ENCODE assay signal across 13 mouse cellular contexts in the genomic region with DNA sequence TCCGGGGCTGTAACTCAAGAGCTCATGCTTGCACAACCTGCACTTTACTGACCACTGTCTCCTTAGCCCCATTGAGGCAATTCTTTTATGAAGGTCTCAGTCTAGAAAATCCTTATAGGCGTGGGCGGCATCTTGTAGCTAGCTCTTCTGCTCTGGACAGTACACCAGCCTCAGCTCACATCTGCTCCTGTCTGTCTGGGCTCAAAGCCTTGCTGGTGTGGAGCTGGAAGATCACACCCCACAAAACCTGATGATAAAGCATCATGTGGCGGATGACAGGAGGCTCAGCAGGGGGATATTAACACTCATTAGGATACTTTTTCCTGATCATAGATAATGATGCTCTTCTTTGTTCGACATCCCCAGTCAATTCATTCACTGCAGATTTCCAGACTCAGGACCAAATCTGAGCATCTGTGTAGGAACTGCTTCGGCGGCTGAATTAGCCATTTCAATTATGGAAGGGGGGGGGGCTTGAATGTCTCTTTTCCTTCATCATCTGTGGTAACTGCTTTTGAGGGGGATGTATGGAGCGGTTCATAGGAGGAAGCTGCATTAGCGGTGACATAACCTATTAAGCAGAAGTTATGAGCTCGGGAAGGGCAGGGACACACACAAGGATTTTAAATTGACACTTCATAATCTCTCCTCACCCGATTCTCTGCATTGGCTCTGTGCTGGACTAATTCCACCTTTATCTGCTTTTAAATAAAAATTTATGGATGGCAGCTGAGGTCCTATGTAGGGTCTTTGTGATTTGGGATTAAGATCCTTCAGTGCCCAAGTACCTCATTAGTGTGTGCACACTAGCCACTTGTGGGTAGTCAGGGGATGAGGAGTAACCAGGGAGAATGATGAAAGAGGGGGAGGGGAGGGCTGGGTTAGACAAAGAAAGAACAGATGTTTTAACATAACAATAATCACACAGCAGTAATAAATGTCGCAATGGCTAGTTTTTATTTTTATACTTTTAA. TPM values are rescaled to one million over a fixed set of nuclear protein-coding genes. Genes with fewer than 3 reads are reported as not detected.
DNase-seq lines count a peak whose midpoint lies in the region; ATAC-seq and TF ChIP-seq lines count a peak whose summit lies in the region.
"Had no signal": no experiment of that assay in that cellular context is flagged by ENCODE, and none has a peak within 500 bp of the region (broad histone marks: within the 10 kb centered on the region; RNA-seq: fewer than 3 reads in every experiment).

No protein-coding gene starts in this region.

- H3ac ChIP-seq in myocyte (ENCODE audit: control insufficient read depth, insufficient read length) = no peak overlapping the region

- DNase-seq in brain, embryonic 14.5 days (ENCODE audit: low read depth) = peak; percentile 75
- no peak for DNase-seq in forebrain, postnatal 0 days
- no peak for DNase-seq in gastrocnemius, postnatal 10 days
- no peak for DNase-seq in left cerebral cortex, postnatal 10 days (ENCODE audit: extremely low spot score in 1 of 2, low spot score in 2 of 2)
- DNase-seq in urinary bladder, adult 2 months (ENCODE audit: low spot score) = no peak
- no peak for DNase-seq in B cell, adult 2 months
- DNase-seq: adrenal gland, postnatal 36 days; cerebellum, postnatal 36 days had no signal

- H3K79me2 ChIP-seq in myocyte (ENCODE audit: control insufficient read depth, insufficient read depth) = no peaks in the 10 kb centered on the region

- H3K27me3 ChIP-seq in forebrain, postnatal 0 days (ENCODE audit: insufficient read depth, low read length) = no peaks in the 10 kb centered on the region
- no peaks in the 10 kb centered on the region for H3K27me3 ChIP-seq in myocyte (ENCODE audit: control insufficient read depth, insufficient read depth, insufficient read length)
- H3K27me3 ChIP-seq: embryonic facial prominence, embryonic 15.5 days had no signal

- TF ChIP-seq POLR2A in brain, embryonic 14.5 days (IDR thresholded peaks at IDR 0.05; ENCODE audit: borderline replicate concordance, extremely low read depth, insufficient read depth, insufficient read length, poor library complexity, severe bottlenecking) = no peak
- TF ChIP-seq POLR2A in myocyte (IDR thresholded peaks at IDR 0.05; ENCODE audit: insufficient read length, low read depth) = no peak

- TF ChIP-seq CTCF in brain, embryonic 14.5 days (IDR thresholded peaks at IDR 0.05; ENCODE audit: borderline replicate concordance, extremely low read depth, insufficient read depth, insufficient read length) = no peak
- TF ChIP-seq CTCF in forebrain, postnatal 0 days (IDR thresholded peaks at IDR 0.05; ENCODE audit: low read depth) = no peak

- WGBS in forebrain, postnatal 0 days = 47% methylated on average over 12 of the region's 12 CpGs

- no peaks in the 10 kb centered on the region for H3K4me1 ChIP-seq in forebrain, postnatal 0 days (ENCODE audit: insufficient read depth)
- H3K4me1 ChIP-seq: embryonic facial prominence, embryonic 15.5 days had no signal

- no peak overlapping the region for H3K9ac ChIP-seq in forebrain, postnatal 0 days
- H3K9ac ChIP-seq: embryonic facial prominence, embryonic 15.5 days had no signal

- no peaks in the 10 kb centered on the region for H3K9me3 ChIP-seq in forebrain, postnatal 0 days (ENCODE audit: low read length)
- H3K9me3 ChIP-seq: embryonic facial prominence, embryonic 15.5 days had no signal

- H3K27ac ChIP-seq in forebrain, postnatal 0 days (ENCODE audit: low read depth, low read length) = no peak overlapping the region
- H3K27ac ChIP-seq: embryonic facial prominence, embryonic 15.5 days; kidney, postnatal 0 days had no signal

- peak; percentile 55 for ATAC-seq in forebrain, postnatal 0 days
- peak; percentile 25; the same call in 1 of the 2 replicates for ATAC-seq in megakaryocyte, adult 5-6 weeks (ENCODE audit: poor library complexity, severe bottlenecking)

- H3K4me3 ChIP-seq in forebrain, postnatal 0 days (ENCODE audit: low read depth, low read length) = no peak overlapping the region
- H3K4me3 ChIP-seq in myocyte = no peak overlapping the region
- H3K4me3 ChIP-seq: embryonic facial prominence, embryonic 15.5 days had no signal

- no peaks in the 10 kb centered on the region for H3K36me3 ChIP-seq in forebrain, postnatal 0 days (ENCODE audit: insufficient read depth)
- H3K36me3 ChIP-seq in myocyte (ENCODE audit: control insufficient read depth, insufficient read depth) = no peaks in the 10 kb centered on the region
- H3K36me3 ChIP-seq: embryonic facial prominence, embryonic 15.5 days; G1E had no signal

- H3K4me2 ChIP-seq in forebrain, postnatal 0 days (ENCODE audit: low read depth) = no peak overlapping the region
- H3K4me2 ChIP-seq in myocyte (ENCODE audit: low read depth) = peak overlapping the region; percentile 44
- H3K4me2 ChIP-seq: embryonic facial prominence, embryonic 15.5 days had no signal

- intact Hi-C loops in left cerebral cortex, postnatal 10 days (cut with DNase I) = no loop called here

TF ChIP-seq in myocyte, 11 proteins besides CTCF, POLR2A, EP300 and RAD21:
- TF ChIP-seq CEBPB (IDR thresholded peaks at IDR 0.05; ENCODE audit: insufficient read depth, poor library complexity, severe bottlenecking) (peak; percentile 52; the same call in 1 of the 2 replicates), USF1 (IDR thresholded peaks at IDR 0.05; ENCODE audit: low read depth) (no peak), MYOD1 (IDR thresholded peaks at IDR 0.05; ENCODE audit: control insufficient read depth in 1 of 3, insufficient read length in 2 of 3, low read depth in 2 of 3) (peak; percentile 92 to 99 (median 95)), E2F4 (IDR thresholded peaks at IDR 0.05; ENCODE audit: insufficient read depth) (no peak), TCF3 (IDR thresholded peaks at IDR 0.05; ENCODE audit: insufficient read length, low read depth) (peak; percentile 57), MYOG (IDR thresholded peaks at IDR 0.05; ENCODE audit: control insufficient read depth in 1 of 3, insufficient read depth in 1 of 3, insufficient read length in 2 of 3, low read depth in 2 of 3) (peak in 1 of 3 experiments; percentile 16), TCF12 (IDR thresholded peaks at IDR 0.05; ENCODE audit: insufficient read depth, poor library complexity, severe bottlenecking) (peak; percentile 60), POLR2AphosphoS2 (IDR thresholded peaks at IDR 0.05; ENCODE audit: insufficient read length, low read depth) (no peak)

RNA-seq across cellular contexts. Expression of a gene that starts 24.6 kb away (rescaled TPM):
- polyA plus RNA-seq in brain, embryonic 14.5 days (2012; rRNA removed) = 96.9 and 115 TPM in 2 replicates
- 41.3 and 44.9 TPM in 2 replicates for total RNA-seq in forebrain, postnatal 0 days (2014; rRNA removed)
- polyA plus RNA-seq in forebrain, postnatal 0 days (2015; fragmentation: Nextera tagmentation; extraction: Ambion mirVana) = 4.9 and 5.8 TPM in 2 replicates
- 507 and 516 TPM in 2 replicates for total RNA-seq in megakaryocyte, adult 5-6 weeks (2015)
- 307 and 321 TPM in 2 replicates for total RNA-seq in megakaryocyte, adult 5-6 weeks (2017)
- 5.1 TPM for polyA plus RNA-seq in myocyte (2012; fragmentation: generic; extraction: Trizol)
- 10 to 100 TPM; 17.9 to 23.7 TPM for total RNA-seq in gastrocnemius, postnatal 10 days (2021)
- 1 to 10 TPM; 7.2 to 10.0 TPM for total RNA-seq in left cerebral cortex, postnatal 10 days (2021)
- polyA plus RNA-seq in urinary bladder, adult 2 months (2012; rRNA removed) = 8.7 and 9.1 TPM in 2 replicates
- polyA plus RNA-seq: G1E had no signal
